Mouse (Mus musculus): ENCODE data around the gene Zfp367. TPM values are rescaled to one million over a fixed set of nuclear protein-coding genes. Genes with fewer than 3 reads are reported as not detected.

The Zfp367 gene
- polyA plus RNA-seq, 1 experiment from 2014 or later = 23.7 TPM

DNA sequence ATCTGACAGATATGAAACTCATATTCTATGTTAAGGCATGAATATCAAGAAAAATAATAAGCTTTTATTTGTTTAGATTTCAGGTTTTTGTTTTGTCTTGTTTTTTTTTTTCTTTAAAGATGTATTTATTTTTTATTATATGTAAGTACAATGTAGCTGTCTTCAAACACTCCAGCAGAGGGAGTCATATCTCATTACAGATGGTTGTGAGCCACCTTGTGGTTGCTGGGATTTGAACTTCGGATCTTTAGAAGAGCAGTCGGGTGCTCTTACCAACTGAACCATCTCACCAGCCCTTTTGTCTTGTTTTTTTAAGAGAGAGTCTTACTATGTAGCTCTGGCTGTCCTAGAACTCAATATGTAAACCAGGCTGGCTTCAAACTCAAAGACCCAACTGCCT, 35.6 kb downstream of the Zfp367 start:
- Histone ChIP-seq H3K27ac (ENCODE audit: low read depth) (no peak overlapping the region), H3K4me2 (ENCODE audit: low read length) (no peak overlapping the region), H3K4me1 (replicated peaks; ENCODE audit: control insufficient read depth, insufficient read depth, low read length) (no peaks in the 10 kb centered on the region), H3K27me3 (replicated peaks; ENCODE audit: control insufficient read depth, insufficient read depth, low read length) (no peaks in the 10 kb centered on the region), H3K36me3 (ENCODE audit: control insufficient read depth, insufficient read depth, low read length) (no peaks in the 10 kb centered on the region), H3K4me3 (ENCODE audit: low read depth, low read length) (no peak overlapping the region), H3K9me3 (ENCODE audit: control insufficient read depth, low read length) (no peaks in the 10 kb centered on the region), H3K9ac (ENCODE audit: low read length) (no peak overlapping the region)
- DNase-seq (ENCODE audit: low spot score) (no peak), ATAC-seq (replicated peaks; ENCODE audit: low FRiP score, low TSS enrichment, low read depth) (no peak)
- 61% methylated on average over 2 of the region's 2 CpGs for WGBS

DNA sequence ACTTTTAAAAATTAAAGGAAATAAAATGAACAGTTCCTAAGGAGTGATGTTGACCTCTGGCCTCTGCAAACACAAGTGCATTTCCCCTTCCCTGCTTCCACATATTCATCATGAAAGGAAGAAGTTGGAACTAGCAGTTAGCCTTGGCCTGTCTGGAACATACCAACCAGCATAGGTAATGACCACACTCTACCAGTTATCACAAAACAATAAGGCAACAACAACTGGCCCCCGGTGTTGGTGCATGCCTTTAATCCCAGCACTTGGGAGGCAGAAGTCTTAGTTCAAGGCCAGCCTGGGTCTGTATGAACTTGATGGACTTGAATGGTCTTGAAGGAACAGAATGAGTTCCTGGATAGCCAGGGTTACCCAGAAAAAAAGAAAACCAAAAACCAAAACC, 42.6 kb downstream of the Zfp367 start:
- Histone ChIP-seq H3K36me3 (ENCODE audit: control insufficient read depth, insufficient read depth, low read length) (no peaks in the 10 kb centered on the region), H3K27me3 (replicated peaks; ENCODE audit: control insufficient read depth, insufficient read depth, low read length) (no peaks in the 10 kb centered on the region), H3K9me3 (ENCODE audit: control insufficient read depth, low read length) (no peaks in the 10 kb centered on the region), H3K4me1 (replicated peaks; ENCODE audit: control insufficient read depth, insufficient read depth, low read length) (peaks cover 7% of the 10 kb centered on the region; the same call in 1 of the 2 replicates), H3K4me2 (ENCODE audit: low read length) (no peak overlapping the region), H3K4me3 (ENCODE audit: low read depth, low read length) (no peak overlapping the region), H3K27ac (ENCODE audit: low read depth) (no peak overlapping the region), H3K9ac (ENCODE audit: low read length) (no peak overlapping the region)
- DNase-seq (ENCODE audit: low spot score) (no peak), ATAC-seq (replicated peaks; ENCODE audit: low FRiP score, low TSS enrichment, low read depth) (no peak)
- WGBS = 97% methylated on average over 1 of the region's 1 CpGs

DNA sequence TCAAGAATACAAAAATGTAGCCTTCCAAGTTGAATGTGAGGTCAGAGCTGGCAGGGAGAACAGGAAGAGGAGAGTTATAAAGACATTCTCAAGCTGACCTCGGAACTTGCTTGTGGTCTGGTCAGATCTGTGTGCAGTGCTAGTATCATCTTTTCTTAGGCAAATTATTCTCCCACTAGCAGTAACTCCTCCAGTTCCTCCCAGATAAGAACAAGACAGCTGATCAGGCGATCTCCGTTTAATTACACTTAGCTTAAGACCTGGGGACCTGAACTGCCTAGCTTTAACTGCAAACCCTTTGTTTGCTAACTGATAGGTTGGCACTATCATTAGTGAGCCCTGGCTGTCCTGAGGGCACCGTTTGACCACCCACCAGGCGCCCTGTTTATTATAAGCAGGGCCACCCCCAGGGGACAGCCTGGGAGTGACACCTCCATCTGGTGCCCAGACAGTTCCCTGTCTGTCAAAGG, 44.6 kb downstream of the Zfp367 start:
- Histone ChIP-seq H3K4me1 (replicated peaks; ENCODE audit: control insufficient read depth, insufficient read depth, low read length) (peaks cover 7% of the 10 kb centered on the region; the same call in 1 of the 2 replicates), H3K9ac (ENCODE audit: low read length) (no peak overlapping the region), H3K9me3 (ENCODE audit: control insufficient read depth, low read length) (no peaks in the 10 kb centered on the region), H3K36me3 (ENCODE audit: control insufficient read depth, insufficient read depth, low read length) (no peaks in the 10 kb centered on the region), H3K27ac (ENCODE audit: low read depth) (no peak overlapping the region), H3K4me3 (ENCODE audit: low read depth, low read length) (no peak overlapping the region), H3K4me2 (ENCODE audit: low read length) (no peak overlapping the region), H3K27me3 (replicated peaks; ENCODE audit: control insufficient read depth, insufficient read depth, low read length) (no peaks in the 10 kb centered on the region)
- ATAC-seq (replicated peaks; ENCODE audit: low FRiP score, low TSS enrichment, low read depth) (no peak), DNase-seq (ENCODE audit: low spot score) (no peak)
- WGBS = 22% methylated on average over 5 of the region's 5 CpGs

DNA sequence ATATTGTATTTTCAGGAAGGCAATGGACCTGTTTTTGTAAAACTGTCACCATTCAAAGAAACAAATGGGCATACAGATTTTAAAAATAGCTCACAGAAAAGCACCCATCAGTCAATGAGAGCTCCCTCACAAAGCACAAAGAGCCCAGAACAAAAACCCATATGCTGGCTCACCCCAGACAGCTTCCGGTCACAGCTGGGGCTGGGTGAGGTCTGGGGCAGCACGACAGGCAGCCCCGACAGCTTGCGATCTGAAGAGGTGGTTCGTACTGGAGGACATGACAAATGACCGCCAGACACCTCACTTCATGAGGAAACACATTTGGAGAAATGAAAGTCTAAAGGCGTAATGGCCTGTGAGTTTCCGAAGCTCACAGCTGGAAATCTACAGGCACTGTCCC, 45.5 kb downstream of the Zfp367 start:
- 32% methylated on average over 8 of the region's 8 CpGs for WGBS
- Histone ChIP-seq H3K4me3 (ENCODE audit: low read depth, low read length) (no peak overlapping the region), H3K27me3 (replicated peaks; ENCODE audit: control insufficient read depth, insufficient read depth, low read length) (no peaks in the 10 kb centered on the region), H3K4me1 (replicated peaks; ENCODE audit: control insufficient read depth, insufficient read depth, low read length) (peaks cover 7% of the 10 kb centered on the region; the same call in 1 of the 2 replicates), H3K9me3 (ENCODE audit: control insufficient read depth, low read length) (no peaks in the 10 kb centered on the region), H3K4me2 (ENCODE audit: low read length) (no peak overlapping the region), H3K9ac (ENCODE audit: low read length) (no peak overlapping the region), H3K36me3 (ENCODE audit: control insufficient read depth, insufficient read depth, low read length) (no peaks in the 10 kb centered on the region), H3K27ac (ENCODE audit: low read depth) (no peak overlapping the region)
- DNase-seq (ENCODE audit: low spot score) = no peak
- ATAC-seq (replicated peaks; ENCODE audit: low FRiP score, low TSS enrichment, low read depth) = no peak

DNA sequence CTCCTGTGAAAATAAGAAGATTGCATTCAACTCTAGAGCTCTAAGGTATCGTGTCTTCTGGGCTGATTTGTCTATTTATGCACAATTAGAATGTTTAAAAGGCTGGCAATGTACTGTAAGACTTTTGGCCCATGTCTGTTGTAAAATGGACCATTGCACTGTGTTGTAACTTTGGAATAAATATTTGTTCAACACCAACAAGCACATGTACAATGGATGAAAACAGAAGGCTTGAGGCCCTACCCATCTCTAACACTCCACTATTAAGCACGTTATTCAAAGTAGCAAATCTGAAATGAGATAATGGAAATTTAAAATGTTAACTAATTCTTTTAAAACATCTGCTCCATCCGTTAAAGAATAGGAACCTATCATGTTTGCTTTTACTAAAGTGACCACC, 45.9 kb downstream of the Zfp367 start:
- H3K4me2 ChIP-seq (ENCODE audit: low read length) = no peak overlapping the region

DNA sequence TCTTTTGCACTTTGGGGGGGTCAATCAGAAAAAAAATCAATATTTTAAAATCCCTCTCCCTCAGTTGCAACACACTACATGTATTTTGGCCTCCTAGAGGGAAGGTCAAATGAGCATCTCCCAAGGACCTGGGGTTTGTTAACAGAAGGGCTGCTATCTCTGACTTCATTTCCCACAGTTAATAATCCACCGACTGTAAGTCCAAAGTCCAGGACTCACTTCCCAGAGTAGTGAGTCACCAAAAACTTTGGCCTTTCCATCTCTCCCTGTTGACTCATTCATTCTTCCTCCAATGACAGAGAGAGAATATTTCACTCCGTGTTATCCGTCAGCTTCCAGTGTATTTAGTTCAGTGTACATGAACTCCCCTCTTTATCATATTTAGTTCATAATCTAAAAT, 47.3 kb downstream of the Zfp367 start:
- peaks cover 7% of the 10 kb centered on the region; the same call in 1 of the 2 replicates for H3K4me1 ChIP-seq (replicated peaks; ENCODE audit: control insufficient read depth, insufficient read depth, low read length)
- no peak overlapping the region for H3K27ac ChIP-seq (ENCODE audit: low read depth)
- DNase-seq (ENCODE audit: low spot score) (no peak), ATAC-seq (replicated peaks; ENCODE audit: low FRiP score, low TSS enrichment, low read depth) (peak; percentile 54; the same call in 1 of the 2 replicates)
- no peak overlapping the region for H3K4me2 ChIP-seq (ENCODE audit: low read length)
- H3K9ac ChIP-seq (ENCODE audit: low read length) = no peak overlapping the region
- no peaks in the 10 kb centered on the region for H3K27me3 ChIP-seq (replicated peaks; ENCODE audit: control insufficient read depth, insufficient read depth, low read length)
- H3K36me3 ChIP-seq (ENCODE audit: control insufficient read depth, insufficient read depth, low read length) = no peaks in the 10 kb centered on the region
- 69% methylated on average over 3 of the region's 3 CpGs for WGBS
- H3K4me3 ChIP-seq (ENCODE audit: low read depth, low read length) = no peak overlapping the region
- no peaks in the 10 kb centered on the region for H3K9me3 ChIP-seq (ENCODE audit: control insufficient read depth, low read length)

More for the DNA sequence above, 45.9 kb downstream of the Zfp367 start:
- 67% methylated on average over 3 of the region's 3 CpGs for WGBS
- H3K9ac ChIP-seq (ENCODE audit: low read length) = no peak overlapping the region
- H3K27me3 ChIP-seq (replicated peaks; ENCODE audit: control insufficient read depth, insufficient read depth, low read length) = no peaks in the 10 kb centered on the region
- H3K27ac ChIP-seq (ENCODE audit: low read depth) = no peak overlapping the region
- peaks cover 7% of the 10 kb centered on the region; the same call in 1 of the 2 replicates for H3K4me1 ChIP-seq (replicated peaks; ENCODE audit: control insufficient read depth, insufficient read depth, low read length)
- DNase-seq (ENCODE audit: low spot score) (no peak), ATAC-seq (replicated peaks; ENCODE audit: low FRiP score, low TSS enrichment, low read depth) (no peak)
- no peak overlapping the region for H3K4me3 ChIP-seq (ENCODE audit: low read depth, low read length)
- H3K9me3 ChIP-seq (ENCODE audit: control insufficient read depth, low read length) = no peaks in the 10 kb centered on the region
- no peaks in the 10 kb centered on the region for H3K36me3 ChIP-seq (ENCODE audit: control insufficient read depth, insufficient read depth, low read length)

DNA sequence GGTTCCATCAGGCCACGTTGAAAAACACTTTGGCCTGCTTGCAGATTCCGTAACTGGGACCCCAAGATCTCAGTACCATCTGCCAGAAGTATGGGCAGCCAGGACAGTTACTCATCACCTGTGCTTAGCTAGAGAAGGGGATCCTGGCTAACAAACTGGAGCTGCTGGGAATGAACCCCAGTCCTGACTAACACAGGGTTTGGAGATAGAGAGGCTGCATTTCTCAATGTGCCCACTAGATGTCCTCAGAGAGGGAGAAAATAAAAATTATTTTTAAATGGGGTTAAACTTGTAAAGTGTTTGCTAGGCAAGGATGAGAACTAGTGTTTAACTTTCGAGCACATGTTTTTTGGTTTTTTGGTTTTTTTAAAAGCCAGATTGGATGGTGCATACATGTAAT, 52.8 kb downstream of the Zfp367 start:
- Histone ChIP-seq H3K36me3 (ENCODE audit: control insufficient read depth, insufficient read depth, low read length) (no peaks in the 10 kb centered on the region), H3K4me3 (ENCODE audit: low read depth, low read length) (no peak overlapping the region), H3K9ac (ENCODE audit: low read length) (no peak overlapping the region), H3K4me1 (replicated peaks; ENCODE audit: control insufficient read depth, insufficient read depth, low read length) (no peaks in the 10 kb centered on the region), H3K27ac (ENCODE audit: low read depth) (no peak overlapping the region), H3K9me3 (ENCODE audit: control insufficient read depth, low read length) (no peaks in the 10 kb centered on the region), H3K27me3 (replicated peaks; ENCODE audit: control insufficient read depth, insufficient read depth, low read length) (no peaks in the 10 kb centered on the region), H3K4me2 (ENCODE audit: low read length) (no peak overlapping the region)
- peak; percentile 72 for DNase-seq (ENCODE audit: low spot score)
- ATAC-seq (replicated peaks; ENCODE audit: low FRiP score, low TSS enrichment, low read depth) = peak; percentile 32; the same call in 1 of the 2 replicates
- 69% methylated on average over 3 of the region's 3 CpGs for WGBS

DNA sequence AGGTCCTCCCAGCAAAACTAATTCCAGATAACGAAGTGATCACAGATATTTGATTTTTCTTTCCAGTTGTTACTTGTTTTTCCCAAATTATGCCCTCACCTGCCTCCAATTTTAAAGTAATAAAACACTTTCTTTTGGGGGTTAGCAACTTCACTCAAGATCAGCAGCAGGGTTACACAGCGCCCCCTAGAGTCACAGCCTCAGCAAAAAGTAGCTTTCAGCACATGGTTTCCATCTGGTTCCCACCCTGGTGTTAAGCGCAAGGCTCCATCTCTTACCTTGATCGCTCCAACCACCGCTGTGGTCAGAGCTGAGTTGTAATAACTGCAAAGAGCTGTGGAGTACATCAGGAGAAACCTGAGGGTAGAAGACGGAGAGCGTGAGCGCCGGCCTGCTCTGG, 54.0 kb downstream of the Zfp367 start:
- no peak overlapping the region for H3K9ac ChIP-seq (ENCODE audit: low read length)
- H3K36me3 ChIP-seq (ENCODE audit: control insufficient read depth, insufficient read depth, low read length) = no peaks in the 10 kb centered on the region
- no peaks in the 10 kb centered on the region for H3K4me1 ChIP-seq (replicated peaks; ENCODE audit: control insufficient read depth, insufficient read depth, low read length)
- no peak overlapping the region for H3K4me2 ChIP-seq (ENCODE audit: low read length)
- no peaks in the 10 kb centered on the region for H3K9me3 ChIP-seq (ENCODE audit: control insufficient read depth, low read length)
- DNase-seq (ENCODE audit: low spot score) = no peak
- H3K4me3 ChIP-seq (ENCODE audit: low read depth, low read length) = no peak overlapping the region
- 78% methylated on average over 9 of the region's 9 CpGs for WGBS
- H3K27me3 ChIP-seq (replicated peaks; ENCODE audit: control insufficient read depth, insufficient read depth, low read length) = no peaks in the 10 kb centered on the region
- no peak for ATAC-seq (replicated peaks; ENCODE audit: low FRiP score, low TSS enrichment, low read depth)
- H3K27ac ChIP-seq (ENCODE audit: low read depth) = no peak overlapping the region

DNA sequence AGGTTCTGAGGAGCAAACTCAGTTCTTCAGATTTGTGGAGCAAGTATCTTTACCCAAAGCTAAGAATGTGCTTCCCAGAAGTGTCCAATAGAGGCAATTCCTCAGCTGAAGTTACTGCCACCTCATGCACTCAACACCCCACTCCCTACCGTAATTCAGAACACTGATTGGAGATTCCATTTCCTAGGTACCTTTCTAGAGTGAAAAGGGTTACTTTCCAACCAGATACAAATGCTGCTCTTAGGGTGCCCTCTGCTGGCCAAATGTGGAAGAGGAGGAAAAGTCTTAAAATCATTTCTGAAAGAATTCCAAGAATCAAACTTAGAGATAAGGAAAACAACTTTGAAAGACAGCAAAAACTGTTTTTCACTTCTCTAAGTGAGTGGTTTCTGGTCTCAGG, 59.7 kb downstream of the Zfp367 start:
- Histone ChIP-seq H3K9me3 (ENCODE audit: control insufficient read depth, low read length) (no peaks in the 10 kb centered on the region), H3K27me3 (replicated peaks; ENCODE audit: control insufficient read depth, insufficient read depth, low read length) (no peaks in the 10 kb centered on the region), H3K27ac (ENCODE audit: low read depth) (no peak overlapping the region), H3K4me2 (ENCODE audit: low read length) (no peak overlapping the region), H3K9ac (ENCODE audit: low read length) (no peak overlapping the region), H3K4me3 (ENCODE audit: low read depth, low read length) (no peak overlapping the region), H3K4me1 (replicated peaks; ENCODE audit: control insufficient read depth, insufficient read depth, low read length) (peaks cover 4% of the 10 kb centered on the region; the same call in 1 of the 2 replicates), H3K36me3 (ENCODE audit: control insufficient read depth, insufficient read depth, low read length) (no peaks in the 10 kb centered on the region)
- DNase-seq (ENCODE audit: low spot score) (peak; percentile 96), ATAC-seq (replicated peaks; ENCODE audit: low FRiP score, low TSS enrichment, low read depth) (no peak)
- WGBS = 0% methylated on average over 1 of the region's 1 CpGs
